Mouse (Mus musculus) lung, adult 10 weeks (tissue): Measurements from ENCODE around the gene Gm31371. TPM values are rescaled to one million over a fixed set of nuclear protein-coding genes. Genes with fewer than 3 reads are reported as not detected.

Experiments
- polyA plus RNA-seq: library from polyadenylated mRNA; stranded (reverse); fragments of 350-450 nt; fragmentation: Illumina TruSeq; extraction: RNeasy Lipid Tissue Mini Kit (QIAGEN cat#74804); gene quantifications from one replicate; pipeline ENCODE4 v1.2.3, GENCODE M21; 2014; ENCODE audit warnings: low read depth, low replicate concordance; ENCODE audit not compliant: insufficient read depth

Gm31371 gene
- polyA plus RNA-seq: not detected

DNA sequence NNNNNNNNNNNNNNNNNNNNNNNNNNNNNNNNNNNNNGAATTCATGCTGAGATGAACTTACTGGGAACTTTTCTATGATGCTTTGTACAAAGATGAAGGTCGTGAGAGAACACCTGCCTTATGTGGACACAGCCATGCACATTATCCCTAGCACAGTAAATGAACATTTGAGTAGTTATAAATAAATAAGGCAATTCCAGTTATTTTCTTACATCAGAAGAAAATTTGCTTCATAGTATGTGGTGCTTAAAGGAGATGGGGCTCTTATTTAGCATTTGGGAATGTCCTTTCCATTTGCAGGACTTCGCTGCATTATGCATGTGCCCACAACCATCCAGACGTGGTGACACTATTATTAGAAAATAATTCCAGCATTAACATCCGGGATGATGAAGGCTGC, at the start of gene Gm31371:
Gm31371 (plus strand) TSS at position 301 of the 400 bp plus-strand sequence.

Other genes starting within 250 kb of the Gm31371 start
- gene 4930467E23Rik, start 173.8 kb upstream of the Gm31371 start, polyA plus RNA-seq: not detected